Mouse (Mus musculus): ENCODE data around the gene Gm17677. TPM values are rescaled to one million over a fixed set of nuclear protein-coding genes. Genes with fewer than 3 reads are reported as not detected.

Gm17677 gene
- not detected for total RNA-seq (2021)

DNA sequence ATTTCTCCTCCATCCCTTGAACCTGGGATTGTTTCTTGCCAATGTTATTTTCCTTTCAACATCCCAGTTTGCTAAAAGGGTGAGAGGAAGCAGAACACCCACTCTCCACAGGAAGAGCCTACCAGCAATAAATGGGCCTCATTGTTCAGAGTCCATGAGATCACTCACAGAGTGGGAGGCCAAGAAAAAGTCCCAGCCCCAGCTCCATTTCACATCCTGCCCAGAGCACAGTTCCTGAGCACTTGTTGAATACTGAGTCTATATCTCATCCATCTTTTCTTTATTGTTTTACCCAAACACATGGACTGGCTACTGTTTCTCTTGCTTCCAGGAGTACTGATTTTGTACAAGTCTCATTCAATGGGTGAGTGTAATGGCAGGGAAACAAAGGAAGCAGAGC, at the start of gene Gm17677:
TSS of gene Gm17677 (plus strand) at position 301 of the 400 bp plus-strand sequence.
- DNase-seq (ENCODE audit: low spot score in 2 of 2): no peak
- intact Hi-C loops (cut with DNase I): no loop called here

DNA sequence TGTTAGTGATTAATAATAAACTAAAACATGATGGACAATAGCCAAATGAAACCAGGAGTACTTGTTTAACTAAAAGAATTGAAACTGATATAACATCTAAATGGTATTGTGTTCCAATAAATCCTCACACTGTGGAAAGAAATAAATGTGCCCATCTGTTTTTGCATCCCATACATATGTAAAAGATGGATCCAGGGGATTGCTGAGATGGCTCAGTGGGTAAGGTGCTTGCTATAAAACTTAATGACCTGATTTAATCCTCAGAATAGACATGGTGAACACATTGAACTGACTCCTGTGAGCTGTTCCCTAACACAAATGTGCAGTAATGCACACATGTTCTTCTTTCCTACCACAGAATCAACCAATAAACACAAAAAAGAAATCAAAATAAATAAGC, 48.9 kb upstream of the Gm17677 start:
- DNase-seq (ENCODE audit: low spot score in 2 of 2): no peak
- intact Hi-C loops (cut with DNase I): no loop called here

DNA sequence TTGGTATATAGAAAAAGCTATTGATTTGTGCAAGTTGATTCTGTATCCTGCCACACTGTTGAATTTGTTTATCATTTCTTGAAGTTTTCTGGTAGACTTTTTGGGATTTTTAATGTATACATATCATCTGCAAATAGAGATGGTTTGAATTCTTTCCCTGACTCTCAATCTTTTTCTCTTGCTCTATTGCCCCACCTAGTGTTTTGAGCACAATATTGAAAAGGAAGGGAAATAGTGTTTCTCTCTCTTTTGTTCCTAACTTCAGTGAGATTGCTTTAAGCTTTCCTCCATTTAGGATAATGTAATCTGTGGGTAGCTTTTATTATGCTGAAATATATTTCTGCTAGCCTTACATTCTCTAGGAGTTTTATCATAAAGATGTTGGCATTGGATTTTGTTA, 33.6 kb upstream of the Gm17677 start:
- DNase-seq (ENCODE audit: low spot score in 2 of 2): peak in 1 of 2 experiments; percentile 2
- intact Hi-C loops (cut with DNase I): loop anchor here (1.0 kb wide), 1 partner anchor 114 kb away; no protein-coding TSS in a partner anchor

DNA sequence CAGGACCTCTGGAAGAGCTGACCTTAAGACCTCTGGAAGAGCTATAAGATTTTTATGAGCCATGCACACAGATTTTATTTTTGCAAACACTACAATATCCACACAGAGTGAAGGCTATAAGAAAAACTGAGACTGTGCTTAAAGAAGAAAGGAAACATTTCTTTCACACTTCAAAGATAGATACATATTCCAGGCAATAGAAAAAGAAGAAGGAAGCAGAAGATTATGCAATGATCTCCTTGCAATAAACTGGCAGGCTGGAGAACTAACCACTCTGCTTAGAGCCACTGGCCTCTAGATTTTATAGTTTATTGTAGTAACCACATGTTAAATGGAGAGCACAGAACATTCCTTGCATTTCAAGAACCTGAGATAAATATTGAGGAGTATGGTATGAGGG, 16.0 kb downstream of the Gm17677 start:
- intact Hi-C loops (cut with DNase I): no loop called here
- peak in 1 of 2 experiments; percentile 1 for DNase-seq (ENCODE audit: low spot score in 2 of 2)

DNA sequence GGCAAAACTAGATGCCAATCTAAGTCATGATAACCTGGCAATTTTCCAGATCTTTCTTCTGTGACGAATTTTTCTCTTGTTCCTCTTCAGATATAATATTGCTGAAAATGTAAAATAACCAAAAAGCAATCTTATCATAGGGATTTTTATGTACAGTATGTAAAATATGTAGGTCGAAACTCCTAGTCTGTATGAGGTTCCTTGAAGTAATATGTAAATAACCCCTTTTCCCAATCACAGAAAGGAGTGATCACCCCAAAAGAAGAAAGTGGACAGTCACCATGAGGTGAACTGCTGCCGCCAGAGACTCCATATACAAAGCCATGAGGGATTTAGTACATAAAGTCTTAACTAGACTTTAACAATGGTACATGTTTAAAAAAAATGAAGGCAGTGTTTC, 37.2 kb downstream of the Gm17677 start, which contains the start of gene Gm17727:
TSS of gene Gm17727 (minus strand) at position 101 of the 400 bp plus-strand sequence.
- DNase-seq (ENCODE audit: low spot score in 2 of 2): no peak
- intact Hi-C loops (cut with DNase I): no loop called here

DNA sequence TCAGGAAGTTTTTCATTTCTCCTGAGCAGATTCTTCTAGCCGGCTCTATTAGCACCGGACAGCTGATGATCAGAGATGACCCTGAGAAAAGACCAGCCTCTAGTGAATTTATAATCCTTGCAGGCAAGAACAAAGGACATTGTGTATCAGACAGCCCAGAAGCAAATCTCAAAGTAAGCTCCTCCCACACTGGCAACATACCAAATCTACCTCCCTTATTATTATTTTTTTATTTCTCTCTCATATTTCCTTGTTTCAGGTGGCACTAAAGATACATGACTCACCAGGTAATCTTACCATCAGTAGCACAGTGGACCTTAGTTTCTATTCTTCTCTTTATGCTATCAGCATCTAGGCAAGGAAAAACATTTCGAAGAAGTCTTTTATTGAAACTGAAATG, 49.2 kb downstream of the Gm17677 start, which contains the start of the genes Gm27235 and D730048I06Rik:
TSS of gene Gm27235 (minus strand) at position 101 of the 400 bp plus-strand sequence.
TSS of gene D730048I06Rik (minus strand) at position 112 of the 400 bp plus-strand sequence.
- no peak for DNase-seq (ENCODE audit: low spot score in 2 of 2)
- intact Hi-C loops (cut with DNase I): no loop called here

Other genes starting within 250 kb of the Gm17677 start
- not detected for gene Gm1113, start 222.8 kb upstream of the Gm17677 start, total RNA-seq (2021)
- gene Ddx25, start 182.5 kb upstream of the Gm17677 start, total RNA-seq (2021): 10 to 100 TPM; 14.1 to 14.6 TPM
- gene Pus3, start 182.5 kb upstream of the Gm17677 start, total RNA-seq (2021): 10 to 100 TPM; 12.5 to 13.3 TPM
- under 1 TPM; 0.55 to 0.87 TPM for gene Pate2, start 170.8 kb upstream of the Gm17677 start, total RNA-seq (2021)
- 1 to 10 TPM; 7.8 to 7.9 TPM for gene Hyls1, start 170.7 kb upstream of the Gm17677 start, total RNA-seq (2021)
- not detected for gene Pate4, start 129.1 kb upstream of the Gm17677 start, total RNA-seq (2021)
- not detected for gene Pate3, start 92.8 kb upstream of the Gm17677 start, total RNA-seq (2021)
- gene Pate1, start 53.7 kb upstream of the Gm17677 start, total RNA-seq (2021): not detected
- not detected for gene Gm17727, start 37.1 kb downstream of the Gm17677 start, total RNA-seq (2021)
- gene Gm27235, start 49.1 kb downstream of the Gm17677 start, total RNA-seq (2021): not detected
- gene D730048I06Rik, start 49.1 kb downstream of the Gm17677 start, total RNA-seq (2021): not detected
- not detected for gene 9230110F15Rik, start 103.1 kb downstream of the Gm17677 start, total RNA-seq (2021)
- gene 9230113P08Rik, start 167.4 kb downstream of the Gm17677 start, total RNA-seq (2021): not detected